Mouse (Mus musculus) stomach, embryonic 16.5 days (tissue): Measurements from ENCODE around the gene Hoxb13. TPM values are rescaled to one million over a fixed set of nuclear protein-coding genes. Genes with fewer than 3 reads are reported as not detected.

Source experiments
- ATAC-seq: fragments of 200-750 bp; cut with Nextera tagmentation; 2 replicates; pipeline ENCODE4 v1.8.0; 2017; ENCODE audit warnings: moderate number of reproducible peaks, moderate TSS enrichment; ENCODE audit not compliant: insufficient read depth, low FRiP score
- H3K27ac ChIP-seq: fragments of 300-500 bp; sonication (generic); 2 replicates; pipeline ENCODE4 v1.5.1; 2014; ENCODE audit warnings: low read length
- H3K27me3 ChIP-seq: fragments of 300-500 bp; sonication (generic); 2 replicates; pipeline ENCODE4 v1.6.1; 2014; ENCODE audit warnings: low read length, control low read depth, mixed read lengths; ENCODE audit not compliant: control insufficient read depth, insufficient read depth
- H3K36me3 ChIP-seq: fragments of 300-500 bp; sonication (generic); 2 replicates; pipeline ENCODE4 v1.6.1; 2014; ENCODE audit warnings: low read length; ENCODE audit not compliant: control insufficient read depth, insufficient read depth
- H3K4me1 ChIP-seq: fragments of 300-500 bp; sonication (generic); 2 replicates; pipeline ENCODE4 v1.6.1; 2014; ENCODE audit warnings: low read length, control low read depth, mixed read lengths; ENCODE audit not compliant: control insufficient read depth, insufficient read depth
- H3K4me2 ChIP-seq: fragments of 300-500 bp; sonication (generic); 2 replicates; pipeline ENCODE4 v1.6.1; 2014; ENCODE audit warnings: low read depth, low read length, mixed read lengths
- H3K4me3 ChIP-seq: fragments of 300-500 bp; sonication (generic); replicated peaks from 2 replicates; pipeline ENCODE4 v1.5.1; 2014; ENCODE audit warnings: mild to moderate bottlenecking, low read length
- H3K9ac ChIP-seq: fragments of 300-500 bp; sonication (generic); 2 replicates; pipeline ENCODE4 v1.6.1; 2014; ENCODE audit warnings: low read length
- H3K9me3 ChIP-seq: fragments of 300-500 bp; sonication (generic); replicated peaks from 2 replicates; pipeline ENCODE4 v1.6.1; 2016; ENCODE audit warnings: low read length, control low read depth; ENCODE audit not compliant: control insufficient read depth
- WGBS: fragments of 180-500 bp; shearing (Covaris S2); extraction: QIAGEN DNeasy Blood & Tissue Kit; methylation state at CpG from one replicate; pipeline ENCODE4 v1.1.7; 2014; 5-methylcytosine and 5-hydroxymethylcytosine counted together
- polyA plus RNA-seq: library from polyadenylated mRNA; unstranded; fragments of >200 nt; fragmentation: Nextera tagmentation; extraction: Ambion mirVana; gene quantifications from 2 replicates; pipeline ENCODE4 v1.2.1, GENCODE M21; 2015

Gene Hoxb13
- polyA plus RNA-seq, 1 experiment from 2014 or later: not detected

DNA sequence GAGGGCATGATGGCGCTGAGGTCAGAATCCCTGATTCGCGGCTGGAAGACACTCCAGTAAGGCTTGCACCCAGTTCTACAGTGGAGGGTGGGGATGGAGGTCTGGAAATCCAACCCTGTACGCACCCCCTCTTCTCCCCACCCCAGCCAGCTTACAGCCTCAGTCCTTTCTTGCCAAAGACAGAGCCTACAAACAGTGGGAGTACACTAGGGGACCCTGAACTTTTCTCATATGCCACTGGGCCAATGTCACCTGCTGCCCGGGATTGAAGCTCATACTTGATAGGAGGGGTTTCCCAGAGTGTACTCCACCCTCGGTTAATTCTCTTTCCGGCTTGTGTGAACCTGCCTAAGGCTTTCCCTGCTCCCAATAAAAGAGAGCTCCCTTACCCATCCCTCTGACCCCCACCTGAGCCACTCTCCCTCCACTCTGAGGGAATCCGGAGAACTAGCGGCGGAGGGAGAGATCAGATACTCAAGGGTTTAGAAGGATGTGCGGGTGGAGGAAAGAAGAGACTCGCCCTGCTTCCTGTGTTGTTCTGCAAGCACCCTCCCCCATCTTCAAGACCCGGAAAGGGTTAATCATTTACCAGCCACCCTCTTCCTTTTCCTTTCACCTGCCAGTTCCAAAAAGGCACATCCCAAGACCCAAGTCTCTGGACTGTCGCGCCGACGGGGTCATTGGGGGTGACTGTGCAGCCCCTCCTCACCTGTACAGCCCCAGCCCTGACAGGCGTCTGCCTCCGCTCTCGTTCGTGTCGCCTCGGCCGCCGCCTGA, 21.4 kb upstream of the Hoxb13 start:
- Histone ChIP-seq H3K4me3 (no peak overlapping the region), H3K9ac (no peak overlapping the region), H3K4me1 (no peaks in the 10 kb centered on the region), H3K27ac (no peak overlapping the region), H3K4me2 (no peak overlapping the region), H3K27me3 (peaks cover 90% of the 10 kb centered on the region), H3K9me3 (no peaks in the 10 kb centered on the region), H3K36me3 (no peaks in the 10 kb centered on the region)
- ATAC-seq: no peak
- 2% methylated on average over 25 of the region's 25 CpGs for WGBS

DNA sequence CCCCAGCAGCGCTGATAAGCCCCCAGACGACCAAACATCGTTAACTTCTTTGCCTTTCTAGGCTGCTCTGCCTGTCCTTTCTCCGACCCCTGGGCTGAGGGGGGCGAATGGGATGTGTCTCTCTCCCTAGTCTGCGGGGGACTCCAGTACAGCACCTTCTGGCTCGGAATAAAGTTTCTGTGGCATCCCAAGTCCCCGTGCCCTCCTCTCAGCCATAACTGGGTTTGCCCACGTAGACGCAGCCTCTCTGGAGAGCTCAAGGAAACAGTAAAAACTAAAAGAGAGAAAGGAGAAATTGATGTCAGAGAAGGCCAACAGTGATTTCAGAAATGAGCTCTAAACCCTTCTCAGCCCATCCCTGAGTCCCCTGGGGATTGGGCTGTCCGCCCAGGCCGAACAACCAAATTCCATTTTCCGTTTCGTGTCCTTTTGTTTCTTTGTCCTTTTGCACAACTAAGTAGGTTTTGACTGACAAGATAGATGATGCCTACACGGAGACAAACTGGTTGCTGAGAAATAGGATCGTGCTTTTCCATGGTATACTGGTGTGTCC, 20.8 kb upstream of the Hoxb13 start:
- no peak overlapping the region for H3K4me2 ChIP-seq
- H3K9me3 ChIP-seq: no peaks in the 10 kb centered on the region
- no peak overlapping the region for H3K9ac ChIP-seq
- H3K36me3 ChIP-seq: no peaks in the 10 kb centered on the region
- WGBS: 2% methylated on average over 16 of the region's 16 CpGs
- H3K27me3 ChIP-seq: peaks cover 90% of the 10 kb centered on the region
- no peak overlapping the region for H3K27ac ChIP-seq
- no peak overlapping the region for H3K4me3 ChIP-seq
- no peaks in the 10 kb centered on the region for H3K4me1 ChIP-seq
- ATAC-seq: no peak

DNA sequence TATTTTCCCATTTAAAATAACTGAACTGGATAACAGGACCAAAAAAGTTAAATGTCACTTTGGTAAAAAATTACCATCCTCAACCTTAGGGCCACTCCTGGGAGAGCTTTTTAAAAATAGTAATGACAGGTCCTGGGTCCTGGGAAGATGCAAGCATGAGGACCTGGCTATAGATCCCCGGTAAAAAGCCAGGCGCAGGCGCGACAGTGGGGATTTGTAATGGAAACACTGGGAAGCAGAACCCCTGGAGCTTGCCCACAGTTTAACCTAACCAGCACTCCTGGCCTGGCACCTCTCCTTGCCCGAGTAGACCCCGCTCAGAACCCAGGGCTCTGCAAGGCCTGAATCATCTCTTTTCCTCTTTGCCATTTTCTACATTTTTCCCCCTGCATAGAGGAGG, 19.2 kb upstream of the Hoxb13 start:
- ATAC-seq: no peak
- WGBS: under 1% methylated on average over 6 of the region's 6 CpGs
- Histone ChIP-seq H3K4me3 (no peak overlapping the region), H3K9me3 (no peaks in the 10 kb centered on the region), H3K36me3 (no peaks in the 10 kb centered on the region), H3K4me2 (no peak overlapping the region), H3K27me3 (peaks cover 90% of the 10 kb centered on the region), H3K27ac (no peak overlapping the region), H3K9ac (no peak overlapping the region), H3K4me1 (no peaks in the 10 kb centered on the region)

DNA sequence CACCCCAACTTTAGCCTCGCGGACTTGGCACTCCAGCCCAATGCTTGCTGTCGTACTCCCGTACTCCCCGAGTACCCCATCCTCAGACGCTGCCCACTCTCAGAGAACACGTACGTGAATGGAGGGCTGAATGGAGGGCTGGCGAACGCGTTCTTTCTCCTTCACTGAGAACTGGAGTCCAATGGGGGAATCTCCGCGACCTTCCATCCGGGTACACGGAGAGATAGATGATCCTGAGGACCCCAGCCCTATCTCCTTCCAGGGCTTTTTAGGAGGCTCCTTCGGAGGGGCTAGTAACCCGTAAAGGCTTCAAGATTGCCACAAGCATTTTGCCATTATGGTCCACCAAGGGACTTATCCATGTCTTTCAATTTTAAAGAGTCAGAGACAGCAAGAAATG, 18.6 kb upstream of the Hoxb13 start:
- under 1% methylated on average over 17 of the region's 17 CpGs for WGBS
- no peak overlapping the region for H3K4me3 ChIP-seq
- H3K27me3 ChIP-seq: peaks cover 89% of the 10 kb centered on the region
- no peak overlapping the region for H3K9ac ChIP-seq
- H3K4me1 ChIP-seq: no peaks in the 10 kb centered on the region
- H3K36me3 ChIP-seq: no peaks in the 10 kb centered on the region
- H3K4me2 ChIP-seq: no peak overlapping the region
- ATAC-seq: no peak
- H3K27ac ChIP-seq: no peak overlapping the region
- no peaks in the 10 kb centered on the region for H3K9me3 ChIP-seq

DNA sequence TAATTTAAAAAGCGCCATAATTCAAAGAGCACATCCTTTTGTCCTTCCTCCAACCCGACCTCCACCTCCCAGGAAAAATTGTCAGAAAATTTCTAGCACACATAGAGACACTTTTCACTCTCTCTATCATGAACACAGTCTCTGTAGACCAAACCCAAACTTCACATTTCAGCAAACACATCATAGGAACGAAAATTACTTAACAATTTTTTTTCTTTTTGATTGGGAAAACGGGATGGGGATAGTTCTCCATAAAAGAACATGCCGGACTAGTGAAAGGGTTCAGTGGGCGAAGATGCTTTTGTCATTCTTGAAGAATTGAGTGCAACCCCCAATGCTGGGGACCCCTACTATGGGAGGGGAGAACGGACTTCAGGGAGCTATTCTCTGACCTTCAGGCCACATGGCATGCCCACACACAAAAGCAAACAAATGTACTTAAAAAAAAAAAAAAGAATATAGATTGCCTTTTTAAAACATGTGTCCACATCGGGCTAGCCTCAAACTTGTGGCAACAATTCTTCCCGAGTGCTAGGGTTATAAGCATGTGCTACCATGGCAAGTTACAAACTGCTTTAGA, 18.1 kb upstream of the Hoxb13 start:
- Histone ChIP-seq H3K9me3 (no peaks in the 10 kb centered on the region), H3K27me3 (peaks cover 89% of the 10 kb centered on the region), H3K9ac (no peak overlapping the region), H3K4me2 (no peak overlapping the region), H3K36me3 (no peaks in the 10 kb centered on the region), H3K27ac (no peak overlapping the region), H3K4me3 (no peak overlapping the region), H3K4me1 (no peaks in the 10 kb centered on the region)
- 3% methylated on average over 9 of the region's 9 CpGs for WGBS
- ATAC-seq: no peak

DNA sequence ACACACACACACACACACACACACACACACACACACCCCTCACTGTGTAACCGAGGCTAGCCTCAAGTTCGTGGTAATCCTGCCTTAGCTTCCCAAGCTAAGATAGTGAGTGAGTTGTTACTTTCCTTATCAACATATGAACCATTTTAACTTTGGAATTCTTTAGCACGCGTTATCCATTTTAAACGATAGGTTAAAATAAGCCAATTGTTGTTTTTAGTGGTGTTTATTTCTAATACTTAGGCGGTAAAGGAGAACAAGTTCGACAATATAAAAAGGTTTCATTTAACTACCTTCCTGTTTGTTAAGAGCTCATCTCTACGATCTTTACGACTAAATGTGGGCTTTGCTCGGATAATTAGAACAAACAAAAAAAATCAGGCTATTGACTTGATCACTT, 17.3 kb upstream of the Hoxb13 start:
- no peaks in the 10 kb centered on the region for H3K36me3 ChIP-seq
- WGBS: 2% methylated on average over 10 of the region's 10 CpGs
- no peaks in the 10 kb centered on the region for H3K9me3 ChIP-seq
- H3K27ac ChIP-seq: no peak overlapping the region
- peaks cover 90% of the 10 kb centered on the region for H3K27me3 ChIP-seq
- no peaks in the 10 kb centered on the region for H3K4me1 ChIP-seq
- no peak overlapping the region for H3K4me3 ChIP-seq
- no peak for ATAC-seq
- no peak overlapping the region for H3K9ac ChIP-seq
- H3K4me2 ChIP-seq: no peak overlapping the region

DNA sequence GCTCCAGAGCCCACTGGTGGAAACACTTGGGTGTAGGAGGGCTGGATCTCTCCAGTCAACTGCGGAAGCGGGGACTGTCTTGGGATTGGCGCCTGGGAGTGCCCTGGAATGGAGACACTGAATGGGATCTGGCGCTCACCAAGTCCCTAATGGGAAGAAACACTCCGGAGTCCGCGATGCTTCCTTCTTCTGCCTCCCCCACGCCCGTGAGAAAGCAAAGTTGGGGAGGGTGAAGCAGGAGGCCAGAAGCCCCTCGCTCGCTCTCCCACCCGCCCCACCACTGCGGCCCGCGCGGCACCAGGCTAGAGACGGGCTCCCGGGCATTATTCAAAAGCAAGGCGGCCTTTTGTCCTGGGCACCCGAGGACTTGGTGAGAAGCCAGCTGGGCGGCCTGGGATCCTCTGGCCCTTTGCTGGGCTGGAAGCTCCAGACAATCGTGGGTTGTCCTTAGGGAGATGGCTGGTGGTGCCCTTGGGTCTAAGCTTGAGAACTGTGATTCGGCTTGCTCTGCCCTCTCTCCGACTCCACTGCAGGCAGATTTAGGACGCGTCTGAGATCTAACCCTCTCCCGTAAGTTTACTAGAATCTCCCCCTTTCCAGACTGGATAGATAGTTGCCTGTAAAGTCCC, 16.5 kb upstream of the Hoxb13 start:
- no peak for ATAC-seq
- no peak overlapping the region for H3K27ac ChIP-seq
- 1% methylated on average over 27 of the region's 27 CpGs for WGBS
- H3K4me1 ChIP-seq: no peaks in the 10 kb centered on the region
- no peak overlapping the region for H3K4me3 ChIP-seq
- H3K9ac ChIP-seq: no peak overlapping the region
- no peaks in the 10 kb centered on the region for H3K9me3 ChIP-seq
- H3K4me2 ChIP-seq: no peak overlapping the region
- peaks cover 90% of the 10 kb centered on the region for H3K27me3 ChIP-seq
- H3K36me3 ChIP-seq: no peaks in the 10 kb centered on the region

DNA sequence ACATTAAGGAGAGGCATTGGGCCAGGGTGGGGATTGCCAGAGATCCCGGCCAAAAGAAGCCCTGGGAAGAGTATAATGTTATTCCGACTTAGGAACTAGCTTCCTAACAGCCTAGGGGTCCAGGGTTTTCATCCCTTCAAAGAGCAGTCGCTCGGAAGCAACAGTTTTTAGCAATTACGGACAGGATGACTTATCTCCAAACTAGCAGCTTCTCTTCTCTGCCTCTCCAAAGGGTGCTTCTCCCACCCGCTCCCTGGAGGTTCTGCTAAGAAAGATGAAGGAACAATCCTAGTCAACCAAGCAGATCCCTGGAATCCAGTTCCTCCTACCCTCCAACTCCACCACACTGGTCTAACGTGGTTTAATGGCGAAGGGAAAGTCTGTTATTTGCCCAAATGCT, 15.8 kb upstream of the Hoxb13 start:
- ATAC-seq: no peak
- peaks cover 89% of the 10 kb centered on the region for H3K27me3 ChIP-seq
- WGBS: 3% methylated on average over 8 of the region's 8 CpGs

DNA sequence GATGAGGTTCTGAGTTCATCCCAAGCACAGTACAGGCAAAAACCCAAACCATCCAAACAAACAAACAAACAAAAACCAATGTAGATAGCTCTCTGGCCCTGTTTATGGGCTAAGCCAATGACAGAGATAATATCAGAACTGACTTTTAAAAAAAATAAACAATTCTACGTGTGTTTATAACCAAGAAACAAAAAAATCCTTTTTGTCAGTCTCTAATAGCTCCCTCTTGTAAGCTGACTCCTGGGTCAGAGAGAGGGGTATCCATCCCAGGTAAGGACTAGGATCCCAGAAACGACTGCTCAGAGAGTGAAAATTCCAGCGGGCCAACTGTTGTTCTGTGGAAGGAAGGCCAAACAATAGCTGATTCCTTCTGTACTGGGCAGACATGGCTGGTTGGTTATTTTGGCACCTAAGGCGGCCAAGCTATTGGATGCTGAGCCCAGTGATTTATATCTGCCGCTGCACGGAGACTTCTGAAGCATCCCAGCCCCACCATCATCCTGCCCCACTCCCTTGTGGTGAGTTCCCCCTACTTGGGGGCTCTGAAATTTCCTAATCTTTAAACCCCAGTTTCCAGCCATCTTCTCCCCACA, 15.1 kb upstream of the Hoxb13 start:
- no peak overlapping the region for H3K4me2 ChIP-seq

More for the DNA sequence above, 15.8 kb upstream of the Hoxb13 start:
- no peak overlapping the region for H3K9ac ChIP-seq
- H3K36me3 ChIP-seq: no peaks in the 10 kb centered on the region
- no peak overlapping the region for H3K4me3 ChIP-seq
- no peaks in the 10 kb centered on the region for H3K9me3 ChIP-seq
- no peak overlapping the region for H3K27ac ChIP-seq
- no peaks in the 10 kb centered on the region for H3K4me1 ChIP-seq
- H3K4me2 ChIP-seq: no peak overlapping the region

More for the DNA sequence above, 15.1 kb upstream of the Hoxb13 start:
- Histone ChIP-seq H3K36me3 (no peaks in the 10 kb centered on the region), H3K4me1 (no peaks in the 10 kb centered on the region), H3K9me3 (no peaks in the 10 kb centered on the region), H3K27ac (no peak overlapping the region), H3K9ac (no peak overlapping the region), H3K27me3 (peaks cover 87% of the 10 kb centered on the region), H3K4me3 (no peak overlapping the region)
- 0% methylated on average over 6 of the region's 6 CpGs for WGBS
- no peak for ATAC-seq
